Mouse (Mus musculus): ENCODE data around the gene Lrrc8c.

Gene Lrrc8c

GRCm38 (mm10) chr5:105547115-105547514 is 27.9 kb downstream of the Lrrc8c start:
- no peak for DNase-seq (ENCODE audit: low read depth, low spot score)

- no peak for DNase-seq (ENCODE audit: low read depth, low spot score)
Measured at GRCm38 (mm10) chr5:105551808-105552207, 32.6 kb downstream of the Lrrc8c start.

- DNase-seq (ENCODE audit: low read depth, low spot score) = no peak
Measured at GRCm38 (mm10) chr5:105556291-105556690, 37.1 kb downstream of the Lrrc8c start.

- no peak for DNase-seq (ENCODE audit: low read depth, low spot score)
Measured at GRCm38 (mm10) chr5:105557346-105557745, 38.2 kb downstream of the Lrrc8c start.

- DNase-seq (ENCODE audit: low read depth, low spot score) = no peak
Measured at GRCm38 (mm10) chr5:105557777-105558240, 38.6 kb downstream of the Lrrc8c start.

GRCm38 (mm10) chr5:105558517-105558916 is 39.3 kb downstream of the Lrrc8c start:
- DNase-seq (ENCODE audit: low read depth, low spot score) = no peak

- no peak for DNase-seq (ENCODE audit: low read depth, low spot score)
Measured at GRCm38 (mm10) chr5:105561926-105562325, 42.7 kb downstream of the Lrrc8c start.

GRCm38 (mm10) chr5:105564761-105565160 is 45.6 kb downstream of the Lrrc8c start:
- no peak for DNase-seq (ENCODE audit: low read depth, low spot score)

- DNase-seq (ENCODE audit: low read depth, low spot score) = no peak
Measured at GRCm38 (mm10) chr5:105565824-105566223, 46.6 kb downstream of the Lrrc8c start.

GRCm38 (mm10) chr5:105566852-105567412 is 47.7 kb downstream of the Lrrc8c start:
- DNase-seq (ENCODE audit: low read depth, low spot score) = no peak

- DNase-seq (ENCODE audit: low read depth, low spot score) = no peak
Measured at GRCm38 (mm10) chr5:105568043-105568747, 49.0 kb downstream of the Lrrc8c start.

- DNase-seq (ENCODE audit: low read depth, low spot score) = no peak
Measured at GRCm38 (mm10) chr5:105569168-105569567, 50.0 kb downstream of the Lrrc8c start.

- DNase-seq (ENCODE audit: low read depth, low spot score) = no peak
Measured at GRCm38 (mm10) chr5:105572160-105572692, 53.0 kb downstream of the Lrrc8c start.

- DNase-seq (ENCODE audit: low read depth, low spot score) = no peak
Measured at GRCm38 (mm10) chr5:105572876-105573275, 53.7 kb downstream of the Lrrc8c start.

GRCm38 (mm10) chr5:105574835-105575234 is 55.6 kb downstream of the Lrrc8c start:
- no peak for DNase-seq (ENCODE audit: low read depth, low spot score)

GRCm38 (mm10) chr5:105575839-105576238 is 56.7 kb downstream of the Lrrc8c start:
- DNase-seq (ENCODE audit: low read depth, low spot score) = no peak

GRCm38 (mm10) chr5:105580909-105581308 is 61.7 kb downstream of the Lrrc8c start:
- DNase-seq (ENCODE audit: low read depth, low spot score) = no peak

- no peak for DNase-seq (ENCODE audit: low read depth, low spot score)
Measured at GRCm38 (mm10) chr5:105585929-105586328, 66.7 kb downstream of the Lrrc8c start.

GRCm38 (mm10) chr5:105586655-105587054 is 67.5 kb downstream of the Lrrc8c start:
- DNase-seq (ENCODE audit: low read depth, low spot score) = no peak

- no peak for DNase-seq (ENCODE audit: low read depth, low spot score)
Measured at GRCm38 (mm10) chr5:105587471-105587870, 68.3 kb downstream of the Lrrc8c start.

- no peak for DNase-seq (ENCODE audit: low read depth, low spot score)
Measured at GRCm38 (mm10) chr5:105588683-105589082, 69.5 kb downstream of the Lrrc8c start.

GRCm38 (mm10) chr5:105589119-105589518 is 69.9 kb downstream of the Lrrc8c start:
- no peak for DNase-seq (ENCODE audit: low read depth, low spot score)

- DNase-seq (ENCODE audit: low read depth, low spot score) = no peak
Measured at GRCm38 (mm10) chr5:105592396-105592795, 73.2 kb downstream of the Lrrc8c start.

Data from retina, postnatal 7 days (tissue).